ENCODE assay signal across 12 mouse cellular contexts in genomic region chr1:114673954-114674353, GRCm38 (mm10).
DNase-seq lines count a peak whose midpoint lies in the region; ATAC-seq lines count a peak whose summit lies in the region.
"Had no signal": no experiment of that assay in that cellular context is flagged by ENCODE, and none has a peak within 500 bp of the region (broad histone marks: within the 10 kb centered on the region; RNA-seq: fewer than 3 reads in every experiment).

No protein-coding gene starts in this region.

- H3K27ac ChIP-seq in embryonic facial prominence, embryonic 15.5 days (replicated peaks): no peak overlapping the region
- H3K27ac ChIP-seq: heart, embryonic 15.5 days; limb, embryonic 12.5 days had no signal

- no peak overlapping the region for H3K9ac ChIP-seq in embryonic facial prominence, embryonic 15.5 days
- H3K9ac ChIP-seq: heart, embryonic 15.5 days; limb, embryonic 12.5 days had no signal

- no peaks in the 10 kb centered on the region for H3K9me3 ChIP-seq in embryonic facial prominence, embryonic 15.5 days (replicated peaks)
- H3K9me3 ChIP-seq: heart, embryonic 15.5 days; limb, embryonic 12.5 days had no signal

- DNase-seq in cerebellum, postnatal 10 days: peak; percentile 1 to 2
- DNase-seq in cerebellum, adult 9-11 months: no peak
- DNase-seq in layer of hippocampus, postnatal 14 days (ENCODE audit: low spot score in 2 of 2): peak; percentile 13 to 55
- DNase-seq in layer of hippocampus, adult 8-10 months (ENCODE audit: low spot score in 2 of 2): no peak
- DNase-seq in lung, postnatal 25 days (ENCODE audit: low spot score): peak; percentile 29
- DNase-seq in frontal cortex, adult 2 months (ENCODE audit: extremely low spot score in 1 of 2, low spot score in 1 of 2): no peak
- DNase-seq in urinary bladder, postnatal 14 days (ENCODE audit: low spot score): no peak
- DNase-seq: B cell, adult 2 months; midbrain, embryonic 14.5 days had no signal

- H3K36me3 ChIP-seq in embryonic facial prominence, embryonic 15.5 days: no peaks in the 10 kb centered on the region
- H3K36me3 ChIP-seq: heart, embryonic 15.5 days; limb, embryonic 12.5 days had no signal

- H3K4me2 ChIP-seq in embryonic facial prominence, embryonic 15.5 days (replicated peaks): no peak overlapping the region
- H3K4me2 ChIP-seq: heart, embryonic 15.5 days; limb, embryonic 12.5 days had no signal

- H3K4me1 ChIP-seq in embryonic facial prominence, embryonic 15.5 days: no peaks in the 10 kb centered on the region
- H3K4me1 ChIP-seq: heart, embryonic 15.5 days; limb, embryonic 12.5 days had no signal

- no peak overlapping the region for H3K4me3 ChIP-seq in embryonic facial prominence, embryonic 15.5 days (replicated peaks)
- H3K4me3 ChIP-seq: heart, embryonic 15.5 days; limb, embryonic 12.5 days had no signal

- no peaks in the 10 kb centered on the region for H3K27me3 ChIP-seq in embryonic facial prominence, embryonic 15.5 days
- H3K27me3 ChIP-seq: heart, embryonic 15.5 days; limb, embryonic 12.5 days had no signal

- 18% methylated on average over 2 of the region's 2 CpGs for WGBS in embryonic facial prominence, embryonic 15.5 days

- peak; percentile 43; the same call in 1 of the 2 replicates for ATAC-seq in embryonic facial prominence, embryonic 15.5 days (ENCODE audit: insufficient number of reproducible peaks, low FRiP score, low TSS enrichment, low read depth)

Comparison
In these comparisons a context has a peak if more than half of its experiments do, and no peak if none do; other contexts are left out.
1. DNase-seq: peak in cerebellum, postnatal 10 days (2 of 2), layer of hippocampus, postnatal 14 days (2 of 2) and lung, postnatal 25 days (single experiment); none in cerebellum, adult 9-11 months (single experiment), layer of hippocampus, adult 8-10 months (0 of 2), frontal cortex, adult 2 months (0 of 2) and urinary bladder, postnatal 14 days (single experiment).